Mouse (Mus musculus): ENCODE data around the gene Dock1. TPM values are rescaled to one million over a fixed set of nuclear protein-coding genes. Genes with fewer than 3 reads are reported as not detected.

Gene Dock1
- polyA plus RNA-seq, 1 experiment from 2014 or later: 18.4 TPM

- no peak for ATAC-seq (ENCODE audit: low FRiP score, low read depth)
- H3K9ac ChIP-seq: no peak overlapping the region
- H3K27ac ChIP-seq: no peak overlapping the region
- no peaks in the 10 kb centered on the region for H3K27me3 ChIP-seq (replicated peaks)
- H3K4me1 ChIP-seq: no peaks in the 10 kb centered on the region
- WGBS: 83% methylated on average over 5 of the region's 5 CpGs
- no peak overlapping the region for H3K4me2 ChIP-seq (replicated peaks)
- H3K4me3 ChIP-seq: no peak overlapping the region
- H3K36me3 ChIP-seq: no peaks in the 10 kb centered on the region
- H3K9me3 ChIP-seq: no peaks in the 10 kb centered on the region
Observed at GRCm38 (mm10) chr7:134698246-134698645, 27.8 kb downstream of the Dock1 start.

DNA sequence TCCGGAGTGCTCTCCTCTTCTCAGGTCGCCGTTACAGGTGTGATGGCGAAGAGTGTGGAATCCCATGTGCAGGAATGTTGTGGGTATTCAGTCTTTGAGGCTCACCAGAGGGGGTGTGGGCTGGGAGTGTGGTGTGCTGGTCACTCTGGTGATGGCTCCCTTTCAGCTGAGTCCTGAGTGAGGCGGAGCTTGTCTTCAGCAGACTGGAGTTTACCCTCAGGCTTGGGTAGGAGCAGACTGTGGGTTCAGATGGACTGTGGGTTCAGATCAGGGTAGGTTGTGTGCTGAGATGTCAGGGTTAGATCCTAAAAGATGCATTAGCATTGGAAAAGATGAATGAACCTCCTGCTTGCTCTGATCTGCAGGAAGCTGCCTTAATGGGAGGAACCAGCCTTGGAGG is 29.5 kb downstream of the Dock1 start:
- Histone ChIP-seq H3K9me3 (no peaks in the 10 kb centered on the region), H3K4me2 (replicated peaks) (no peak overlapping the region), H3K4me3 (no peak overlapping the region), H3K4me1 (peaks cover 4% of the 10 kb centered on the region; the same call in 1 of the 2 replicates), H3K27ac (no peak overlapping the region), H3K9ac (no peak overlapping the region), H3K36me3 (no peaks in the 10 kb centered on the region), H3K27me3 (replicated peaks) (no peaks in the 10 kb centered on the region)
- WGBS: 76% methylated on average over 5 of the region's 5 CpGs
- no peak for ATAC-seq (ENCODE audit: low FRiP score, low read depth)

DNA sequence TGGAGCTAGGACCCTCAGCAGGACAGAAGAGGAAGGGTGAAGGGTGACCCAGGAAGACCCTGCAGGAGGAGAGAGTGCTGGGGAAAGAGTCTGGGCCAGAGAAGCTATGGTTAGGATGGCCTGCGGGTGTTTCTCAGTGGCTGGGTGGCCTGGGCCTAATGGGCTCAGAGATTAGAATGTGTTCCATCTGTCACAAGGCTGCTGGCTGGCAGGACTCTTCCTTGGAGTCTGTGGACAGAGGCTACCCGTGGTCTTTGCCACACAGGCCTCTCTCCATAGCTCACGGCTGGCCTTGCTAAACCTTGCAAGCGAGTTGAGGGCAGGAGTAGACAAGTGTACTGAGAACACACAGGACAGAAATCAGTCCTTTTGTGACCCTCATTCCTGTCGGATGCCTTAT is 32.0 kb downstream of the Dock1 start:
- Histone ChIP-seq H3K36me3 (no peaks in the 10 kb centered on the region), H3K27me3 (replicated peaks) (no peaks in the 10 kb centered on the region), H3K4me1 (peaks cover 13% of the 10 kb centered on the region; the same call in 1 of the 2 replicates), H3K9ac (no peak overlapping the region), H3K4me3 (no peak overlapping the region), H3K4me2 (replicated peaks) (no peak overlapping the region), H3K9me3 (no peaks in the 10 kb centered on the region), H3K27ac (no peak overlapping the region)
- no peak for ATAC-seq (ENCODE audit: low FRiP score, low read depth)
- WGBS: 75% methylated on average over 5 of the region's 5 CpGs

- H3K4me3 ChIP-seq: no peak overlapping the region
- no peaks in the 10 kb centered on the region for H3K27me3 ChIP-seq (replicated peaks)
- WGBS: 94% methylated on average over 2 of the region's 2 CpGs
- H3K4me1 ChIP-seq: peaks cover 13% of the 10 kb centered on the region; the same call in 1 of the 2 replicates
- H3K4me2 ChIP-seq (replicated peaks): no peak overlapping the region
- no peaks in the 10 kb centered on the region for H3K9me3 ChIP-seq
- no peak overlapping the region for H3K9ac ChIP-seq
- H3K36me3 ChIP-seq: no peaks in the 10 kb centered on the region
- no peak overlapping the region for H3K27ac ChIP-seq
- ATAC-seq (ENCODE audit: low FRiP score, low read depth): no peak
Observed at GRCm38 (mm10) chr7:134703704-134704103, 33.2 kb downstream of the Dock1 start.

- no peak overlapping the region for H3K27ac ChIP-seq
- 36% methylated on average over 5 of the region's 5 CpGs for WGBS
Observed at GRCm38 (mm10) chr7:134709226-134709853, 38.9 kb downstream of the Dock1 start.

DNA sequence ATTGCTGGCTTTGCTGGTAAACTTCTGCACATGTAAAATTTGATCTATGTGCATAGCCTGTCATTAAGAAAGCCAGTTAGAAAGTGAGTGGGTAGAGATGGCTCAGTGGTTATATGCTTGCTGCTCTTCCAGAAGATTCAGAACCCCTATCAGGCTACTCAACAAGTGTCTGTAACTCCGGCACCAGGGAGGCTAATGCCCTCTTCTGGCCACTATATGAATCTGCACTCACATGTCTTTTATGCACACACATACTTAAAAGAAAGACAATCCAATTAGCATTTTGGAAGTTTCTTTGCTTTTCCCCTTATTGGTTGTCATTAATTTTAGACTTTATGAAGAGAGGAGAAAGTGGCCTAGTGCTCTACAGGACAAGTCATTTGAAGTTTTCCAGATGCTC is 41.1 kb downstream of the Dock1 start:
- no peak for ATAC-seq (ENCODE audit: low FRiP score, low read depth)
- no peak overlapping the region for H3K4me2 ChIP-seq (replicated peaks)
- 94% methylated on average over 1 of the region's 1 CpGs for WGBS
- H3K9me3 ChIP-seq: no peaks in the 10 kb centered on the region
- H3K27ac ChIP-seq: no peak overlapping the region
- no peak overlapping the region for H3K9ac ChIP-seq
- no peaks in the 10 kb centered on the region for H3K36me3 ChIP-seq
- no peaks in the 10 kb centered on the region for H3K27me3 ChIP-seq (replicated peaks)
- H3K4me3 ChIP-seq: no peak overlapping the region
- H3K4me1 ChIP-seq: peaks cover 8% of the 10 kb centered on the region

More at GRCm38 (mm10) chr7:134709226-134709853, 38.9 kb downstream of the Dock1 start:
- Histone ChIP-seq H3K36me3 (no peaks in the 10 kb centered on the region), H3K4me1 (peaks cover 21% of the 10 kb centered on the region), H3K9ac (no peak overlapping the region), H3K9me3 (no peaks in the 10 kb centered on the region), H3K4me3 (no peak overlapping the region), H3K27me3 (replicated peaks) (no peaks in the 10 kb centered on the region), H3K4me2 (replicated peaks) (no peak overlapping the region)
- ATAC-seq (ENCODE audit: low FRiP score, low read depth): peak; percentile 86

GRCm38 (mm10) chr7:134719406-134719805 is 49.0 kb downstream of the Dock1 start:
- no peak overlapping the region for H3K4me2 ChIP-seq (replicated peaks)
- H3K36me3 ChIP-seq: no peaks in the 10 kb centered on the region
- H3K9me3 ChIP-seq: no peaks in the 10 kb centered on the region
- no peak for ATAC-seq (ENCODE audit: low FRiP score, low read depth)
- H3K4me3 ChIP-seq: no peak overlapping the region
- no peak overlapping the region for H3K27ac ChIP-seq
- no peak overlapping the region for H3K9ac ChIP-seq
- 0 out of 2 replicates have a peak, but pooled peaks cover 1% of the 10 kb centered on the region for H3K4me1 ChIP-seq
- H3K27me3 ChIP-seq (replicated peaks): no peaks in the 10 kb centered on the region
- 85% methylated on average over 3 of the region's 3 CpGs for WGBS

DNA sequence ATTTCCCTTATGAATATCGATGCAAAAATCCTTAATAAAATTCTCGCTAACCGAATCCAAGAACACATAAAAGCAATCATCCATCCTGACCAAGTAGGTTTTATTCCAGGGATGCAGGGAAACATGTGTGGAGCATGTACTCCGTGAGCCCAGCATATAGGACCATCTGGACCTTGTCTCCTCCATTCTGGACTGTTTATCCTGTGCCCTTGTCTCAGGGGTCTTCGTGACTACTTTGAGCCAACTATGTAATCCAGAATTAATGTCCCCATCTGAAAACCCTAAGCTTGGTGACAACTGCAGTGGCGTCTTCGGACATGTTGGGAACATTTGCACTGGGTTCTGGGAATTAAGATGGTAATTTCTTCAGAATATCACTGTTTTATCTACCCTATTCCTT is 51.9 kb downstream of the Dock1 start:
- no peak for ATAC-seq (ENCODE audit: low FRiP score, low read depth)
- Histone ChIP-seq H3K9ac (no peak overlapping the region), H3K27ac (no peak overlapping the region), H3K36me3 (no peaks in the 10 kb centered on the region), H3K4me3 (no peak overlapping the region), H3K4me2 (replicated peaks) (no peak overlapping the region), H3K9me3 (no peaks in the 10 kb centered on the region), H3K4me1 (peaks cover 12% of the 10 kb centered on the region; the same call in 1 of the 2 replicates), H3K27me3 (replicated peaks) (no peaks in the 10 kb centered on the region; the same call in 1 of the 2 replicates)
- 92% methylated on average over 7 of the region's 7 CpGs for WGBS

DNA sequence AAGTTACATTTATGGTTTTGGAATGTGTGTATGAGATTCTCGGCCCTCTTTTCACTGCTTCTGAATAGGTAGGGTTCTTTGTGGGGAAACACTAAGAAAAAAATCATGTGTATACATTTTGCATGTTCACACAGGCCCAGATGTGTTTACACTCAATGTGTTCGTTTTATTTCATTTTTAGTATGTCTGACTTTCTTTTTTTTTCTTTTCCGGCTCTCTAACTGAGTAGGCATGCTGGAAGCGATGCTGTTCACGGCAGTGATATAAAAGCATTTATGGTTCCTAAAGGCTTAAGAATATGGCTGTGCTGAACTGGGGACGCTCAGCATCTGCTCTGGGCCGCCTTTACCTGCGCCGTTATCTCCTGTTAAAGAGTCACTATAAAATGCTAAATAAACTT is 52.5 kb downstream of the Dock1 start:
- Histone ChIP-seq H3K4me1 (peaks cover 12% of the 10 kb centered on the region; the same call in 1 of the 2 replicates), H3K9me3 (no peaks in the 10 kb centered on the region), H3K27me3 (replicated peaks) (no peaks in the 10 kb centered on the region; the same call in 1 of the 2 replicates), H3K9ac (no peak overlapping the region), H3K4me2 (replicated peaks) (no peak overlapping the region), H3K4me3 (no peak overlapping the region), H3K27ac (no peak overlapping the region), H3K36me3 (no peaks in the 10 kb centered on the region)
- 89% methylated on average over 9 of the region's 9 CpGs for WGBS
- no peak for ATAC-seq (ENCODE audit: low FRiP score, low read depth)

GRCm38 (mm10) chr7:134723509-134723908 is 53.1 kb downstream of the Dock1 start:
- ATAC-seq (ENCODE audit: low FRiP score, low read depth): no peak
- no peak overlapping the region for H3K27ac ChIP-seq
- H3K36me3 ChIP-seq: no peaks in the 10 kb centered on the region
- no peaks in the 10 kb centered on the region; the same call in 1 of the 2 replicates for H3K27me3 ChIP-seq (replicated peaks)
- H3K9me3 ChIP-seq: no peaks in the 10 kb centered on the region
- peaks cover 12% of the 10 kb centered on the region; the same call in 1 of the 2 replicates for H3K4me1 ChIP-seq
- no peak overlapping the region for H3K4me2 ChIP-seq (replicated peaks)
- no peak overlapping the region for H3K4me3 ChIP-seq
- 86% methylated on average over 5 of the region's 5 CpGs for WGBS
- no peak overlapping the region for H3K9ac ChIP-seq

DNA sequence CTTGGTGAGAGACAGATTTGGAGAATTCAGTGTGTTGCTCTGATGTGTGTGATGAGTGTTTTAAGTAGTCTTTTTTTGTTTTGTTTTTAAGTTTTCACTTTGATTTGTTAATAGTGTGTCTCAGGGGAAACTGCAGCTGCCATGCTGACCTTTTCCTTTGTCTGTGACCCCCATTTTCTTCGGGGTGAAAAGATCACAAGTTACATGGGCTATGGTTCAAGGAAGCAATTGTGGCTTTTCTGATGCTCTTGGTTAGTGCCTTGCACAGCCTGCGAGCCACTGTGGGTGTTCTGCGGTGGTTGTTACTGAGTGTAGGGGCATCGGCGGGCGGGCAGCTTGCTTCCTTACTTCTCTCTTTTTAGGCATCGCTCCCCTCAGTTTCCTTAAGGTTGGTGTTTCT is 54.4 kb downstream of the Dock1 start:
- Histone ChIP-seq H3K9me3 (no peaks in the 10 kb centered on the region), H3K9ac (no peak overlapping the region), H3K27ac (no peak overlapping the region), H3K4me1 (peaks cover 12% of the 10 kb centered on the region; the same call in 1 of the 2 replicates), H3K36me3 (no peaks in the 10 kb centered on the region), H3K4me3 (no peak overlapping the region), H3K4me2 (replicated peaks) (0 out of 2 replicates have a peak overlapping the region, but pooled peaks have one; percentile 8), H3K27me3 (replicated peaks) (no peaks in the 10 kb centered on the region; the same call in 1 of the 2 replicates)
- WGBS: 8% methylated on average over 7 of the region's 7 CpGs
- ATAC-seq (ENCODE audit: low FRiP score, low read depth): no peak

- WGBS: 43% methylated on average over 11 of the region's 11 CpGs
- Histone ChIP-seq H3K9me3 (no peaks in the 10 kb centered on the region), H3K36me3 (no peaks in the 10 kb centered on the region), H3K4me2 (replicated peaks) (no peak overlapping the region), H3K9ac (no peak overlapping the region), H3K27me3 (replicated peaks) (no peaks in the 10 kb centered on the region; the same call in 1 of the 2 replicates), H3K4me3 (no peak overlapping the region), H3K4me1 (peaks cover 12% of the 10 kb centered on the region; the same call in 1 of the 2 replicates), H3K27ac (no peak overlapping the region)
- no peak for ATAC-seq (ENCODE audit: low FRiP score, low read depth)
Observed at GRCm38 (mm10) chr7:134725551-134726529, 55.4 kb downstream of the Dock1 start.
